Mouse (Mus musculus) left cerebral cortex, postnatal 4 days (tissue): ENCODE measurements at regions not wholly inside any gene's neighbourhood (a gene's known extent, or its start where the extent isn't known, plus 50 kb on each side); places are given as distances from the start of the nearest gene placed in this dataset.
A peak's percentile ranks its signal among the peaks of the same experiment; 100 is the strongest.
"Not testable (repeated sequence)": the region's sequence is repeated elsewhere in the genome, so short reads cannot be mapped to it uniquely, and the experiment has no call there.

ENCODE experiments used
- DNase-seq: peaks from one replicate; pipeline ENCODE4 v3.0.0-alpha.2; 2022
- intact Hi-C: fragments of 180-260 bp; cut with DNase I; formaldehyde crosslinking; loops from one replicate; pipeline ENCODE4 v1.15.1; 2025

GRCm38 (mm10) chr12:113701841-113702240 lies 158.1 kb downstream of the Adam6a start:
- intact Hi-C loops, DNase-seq: not testable (repeated sequence)

DNA sequence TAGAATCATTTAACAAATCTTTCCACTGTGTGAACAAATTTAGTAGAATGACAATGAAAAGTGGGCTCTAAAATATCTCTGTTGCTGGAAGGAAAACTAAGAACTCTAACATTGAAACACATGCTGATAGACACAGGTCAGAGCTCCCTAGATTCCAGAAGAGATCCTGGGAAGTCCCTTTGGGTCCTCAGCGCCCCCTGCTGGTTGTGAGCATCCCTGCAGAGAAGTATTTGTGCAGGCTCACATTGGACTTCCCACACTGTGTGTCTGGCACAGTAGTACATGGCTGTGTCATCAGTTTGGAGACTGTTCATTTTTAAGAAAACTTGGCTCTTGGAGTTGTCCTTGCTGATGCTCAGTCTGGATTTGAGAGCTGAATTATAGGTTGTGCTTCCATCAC lies 172.7 kb downstream of the Adam6a start:
- DNase-seq: peak; percentile 4
- intact Hi-C loops: loop anchor here (10.0 kb wide), 1 partner anchor 58 kb away; no protein-coding TSS in a partner anchor

- intact Hi-C loops: no loop called here
Measured at GRCm38 (mm10) chr12:113735847-113736246, 192.1 kb downstream of the Adam6a start.

GRCm38 (mm10) chr12:113746277-113746676 lies 202.6 kb downstream of the Adam6a start:
- intact Hi-C loops: no loop called here

More at GRCm38 (mm10) chr12:113735847-113736246, 192.1 kb downstream of the Adam6a start:
- no peak for DNase-seq

DNA sequence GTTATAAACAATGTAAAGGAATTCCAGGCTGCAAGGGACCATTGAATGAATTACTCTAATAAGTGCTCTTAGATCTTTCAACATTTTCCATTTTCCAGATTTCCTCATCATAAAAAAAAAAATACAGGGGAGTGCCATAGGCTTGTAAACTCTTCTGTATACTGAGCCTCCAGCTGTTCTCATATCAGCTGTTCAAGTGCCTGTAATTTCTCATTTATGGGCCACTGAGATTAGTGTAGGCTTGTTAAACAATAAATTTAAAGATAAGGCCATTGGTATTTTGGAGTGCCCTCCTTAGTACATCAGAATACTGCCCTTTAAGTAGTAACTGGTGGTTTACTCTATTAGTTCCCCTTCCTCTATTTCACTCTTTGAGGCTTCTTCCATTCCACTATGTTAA lies 204.3 kb downstream of the Adam6a start:
- no peak for DNase-seq
- intact Hi-C loops: no loop called here

More at GRCm38 (mm10) chr12:113746277-113746676, 202.6 kb downstream of the Adam6a start:
- DNase-seq: no peak

DNA sequence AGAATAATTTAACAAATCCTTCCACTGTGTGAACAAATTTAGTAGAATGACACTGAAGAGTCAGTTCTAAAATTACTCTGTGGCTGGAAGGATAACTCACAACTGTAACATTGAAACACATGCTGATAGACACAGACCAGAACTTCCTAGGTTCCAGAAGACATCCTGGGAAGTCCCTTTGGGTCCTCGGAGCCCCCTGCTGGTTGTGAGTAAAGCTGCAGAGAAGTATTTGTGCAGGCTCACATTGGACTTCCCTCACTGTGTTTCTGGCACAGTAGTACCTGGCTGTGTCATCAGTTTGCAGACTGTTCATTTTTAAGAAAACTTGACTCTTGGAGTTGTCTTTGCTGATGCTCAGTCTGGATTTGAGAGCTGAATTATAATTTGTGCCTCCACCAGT lies 225.9 kb downstream of the Adam6a start:
- no peak for DNase-seq
- intact Hi-C loops: no loop called here

- intact Hi-C loops: not testable (repeated sequence)
Measured at GRCm38 (mm10) chr12:113795876-113796275, 252.2 kb downstream of the Adam6a start.

DNA sequence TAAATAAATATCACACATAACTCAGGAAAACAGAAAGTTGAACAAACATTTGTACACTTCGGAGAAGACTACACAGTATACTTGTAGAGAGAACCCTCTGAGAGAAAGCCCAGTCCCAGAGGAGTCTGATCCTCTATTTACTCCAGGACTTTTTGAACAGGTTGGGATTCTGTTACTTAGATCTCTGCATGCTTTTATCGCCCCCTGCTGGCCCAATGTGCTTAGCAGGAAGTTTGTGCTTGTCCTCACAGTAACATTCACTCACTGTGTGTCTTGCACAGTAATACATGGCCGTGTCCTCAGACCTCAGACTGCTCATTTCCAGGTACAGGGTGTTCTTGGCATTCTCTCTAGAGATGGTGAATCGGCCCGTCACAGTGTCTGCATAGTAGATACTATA lies 282.7 kb downstream of the Adam6a start:
- no peak for DNase-seq
- intact Hi-C loops: no loop called here

More at GRCm38 (mm10) chr12:113795876-113796275, 252.2 kb downstream of the Adam6a start:
- DNase-seq: not testable (repeated sequence)

GRCm38 (mm10) chr12:113858893-113859292 lies 315.2 kb downstream of the Adam6a start:
- intact Hi-C loops: no loop called here
- DNase-seq: no peak

GRCm38 (mm10) chr12:113878826-113879225 lies 335.1 kb downstream of the Adam6a start:
- intact Hi-C loops: no loop called here
- no peak for DNase-seq

DNA sequence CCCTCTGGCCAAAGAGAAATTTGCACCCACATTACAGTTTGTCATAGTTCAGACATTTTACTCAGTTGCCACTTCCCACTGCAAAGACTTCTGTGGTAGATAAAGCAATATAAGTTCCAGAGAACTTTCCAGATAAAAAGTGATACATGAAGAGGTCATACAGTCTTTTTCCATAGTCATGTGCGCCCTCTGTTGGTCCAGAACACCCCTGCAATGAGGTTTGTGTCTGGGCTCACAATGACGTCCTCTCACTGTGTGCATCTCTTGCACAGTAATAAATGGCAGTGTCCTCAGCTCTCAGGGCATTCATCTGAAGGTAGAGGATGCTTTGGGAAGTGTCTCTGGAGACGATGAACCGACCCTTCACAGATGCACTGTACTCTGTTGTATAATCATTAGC lies 352.4 kb downstream of the Adam6a start:
- no peak for DNase-seq
- intact Hi-C loops: no loop called here

DNA sequence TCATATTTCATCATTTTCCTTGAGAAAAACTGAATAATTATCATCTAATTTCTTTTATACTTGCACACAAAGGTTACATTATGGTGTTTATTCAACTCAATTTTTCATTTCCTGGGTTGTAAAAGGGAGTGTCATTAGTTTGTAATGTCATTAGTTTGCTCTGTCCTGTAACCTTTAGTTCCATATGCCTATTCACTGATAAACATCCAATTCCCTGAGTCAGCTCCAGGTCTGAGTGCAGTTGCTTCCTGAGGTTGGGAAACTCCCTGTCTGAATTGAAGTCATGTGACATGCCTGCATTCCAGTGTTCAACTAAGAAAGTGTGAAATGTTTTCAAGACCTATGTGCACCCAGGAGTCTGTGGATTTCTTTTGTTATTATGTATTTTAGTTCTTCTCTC lies 362.8 kb downstream of the Adam6a start:
- intact Hi-C loops: no loop called here
- no peak for DNase-seq

DNA sequence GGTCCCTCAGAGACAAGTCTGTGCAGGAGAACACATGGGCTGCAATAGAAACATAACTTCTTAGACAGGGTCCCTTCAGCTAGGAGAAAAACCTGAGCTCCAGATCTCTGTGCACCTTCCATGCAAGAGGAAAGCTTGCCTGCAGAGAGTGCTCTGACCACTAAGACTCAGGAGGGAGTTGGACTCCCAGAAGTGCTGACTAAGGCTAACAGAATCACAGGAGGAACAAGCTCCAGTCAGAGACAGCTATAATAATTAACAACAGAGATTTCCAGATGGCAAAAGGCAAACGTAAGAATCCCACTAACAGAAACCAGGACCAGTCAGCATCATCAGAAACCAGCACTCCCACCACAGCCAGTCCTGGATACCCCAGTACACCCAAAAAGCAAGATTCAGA lies 364.0 kb downstream of the Adam6a start:
- intact Hi-C loops: no loop called here
- DNase-seq: no peak

- no peak for DNase-seq
- intact Hi-C loops: no loop called here
Measured at GRCm38 (mm10) chr12:113911770-113912169, 368.1 kb downstream of the Adam6a start.

GRCm38 (mm10) chr12:113940721-113941120 lies 397.0 kb downstream of the Adam6a start:
- no peak for DNase-seq
- intact Hi-C loops: loop anchor here (5.0 kb wide), 1 partner anchor 82 kb away; no protein-coding TSS in a partner anchor

- DNase-seq: not testable (repeated sequence)
- intact Hi-C loops: loop anchor here (5.0 kb wide), 1 partner anchor 79 kb away; no protein-coding TSS in a partner anchor
Measured at GRCm38 (mm10) chr12:113943661-113944327, 400.1 kb downstream of the Adam6a start.

DNA sequence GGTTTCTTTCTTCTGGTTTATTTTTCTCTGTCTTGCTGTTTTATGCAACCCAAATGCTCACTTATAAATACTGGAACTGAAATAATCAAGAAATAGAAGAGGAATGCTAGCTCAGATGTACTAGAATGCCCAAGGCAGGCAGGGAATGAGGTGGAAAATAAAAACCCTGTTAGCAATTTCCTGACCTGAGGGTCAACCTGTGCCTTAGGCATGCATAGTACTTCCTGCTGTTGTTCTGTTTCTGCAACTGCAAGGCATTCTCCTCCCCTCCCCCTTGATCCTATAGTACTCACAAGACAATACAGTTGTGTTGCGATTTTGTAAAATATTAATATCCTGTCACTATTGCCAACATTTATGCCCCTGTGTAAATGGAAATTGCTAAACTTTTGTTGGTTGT lies 402.1 kb downstream of the Adam6a start:
- DNase-seq, intact Hi-C loops: not testable (repeated sequence)

- DNase-seq, intact Hi-C loops: not testable (repeated sequence)
Measured at GRCm38 (mm10) chr12:113948017-113948416, 404.3 kb downstream of the Adam6a start.

GRCm38 (mm10) chr12:113974271-113974670 lies 430.6 kb downstream of the Adam6a start:
- intact Hi-C loops: loop anchor here (2.0 kb wide), 1 partner anchor 65 kb away; no protein-coding TSS in a partner anchor

DNA sequence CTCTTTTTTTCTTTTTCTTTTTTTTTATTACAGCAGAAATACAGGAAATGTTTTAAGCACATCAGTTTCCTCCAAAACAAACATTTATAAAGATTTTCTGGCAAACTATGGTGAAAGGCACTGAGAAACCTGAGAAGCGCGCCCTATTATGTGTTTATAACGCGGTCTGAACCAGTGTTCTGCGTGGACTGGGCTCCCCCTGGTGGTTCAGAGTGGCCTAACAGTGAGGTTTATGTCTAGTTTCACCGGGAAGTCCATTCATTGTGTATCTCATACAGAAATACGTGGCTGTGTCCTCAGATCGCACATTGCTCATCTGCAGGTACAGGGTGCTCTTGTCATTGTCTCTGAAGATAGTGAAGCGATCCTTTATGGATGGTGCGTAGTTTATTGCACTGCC lies 437.9 kb downstream of the Adam6a start:
- peak; percentile 72 for DNase-seq
- intact Hi-C loops: not testable (repeated sequence)

More at GRCm38 (mm10) chr12:113974271-113974670, 430.6 kb downstream of the Adam6a start:
- DNase-seq: no peak

DNA sequence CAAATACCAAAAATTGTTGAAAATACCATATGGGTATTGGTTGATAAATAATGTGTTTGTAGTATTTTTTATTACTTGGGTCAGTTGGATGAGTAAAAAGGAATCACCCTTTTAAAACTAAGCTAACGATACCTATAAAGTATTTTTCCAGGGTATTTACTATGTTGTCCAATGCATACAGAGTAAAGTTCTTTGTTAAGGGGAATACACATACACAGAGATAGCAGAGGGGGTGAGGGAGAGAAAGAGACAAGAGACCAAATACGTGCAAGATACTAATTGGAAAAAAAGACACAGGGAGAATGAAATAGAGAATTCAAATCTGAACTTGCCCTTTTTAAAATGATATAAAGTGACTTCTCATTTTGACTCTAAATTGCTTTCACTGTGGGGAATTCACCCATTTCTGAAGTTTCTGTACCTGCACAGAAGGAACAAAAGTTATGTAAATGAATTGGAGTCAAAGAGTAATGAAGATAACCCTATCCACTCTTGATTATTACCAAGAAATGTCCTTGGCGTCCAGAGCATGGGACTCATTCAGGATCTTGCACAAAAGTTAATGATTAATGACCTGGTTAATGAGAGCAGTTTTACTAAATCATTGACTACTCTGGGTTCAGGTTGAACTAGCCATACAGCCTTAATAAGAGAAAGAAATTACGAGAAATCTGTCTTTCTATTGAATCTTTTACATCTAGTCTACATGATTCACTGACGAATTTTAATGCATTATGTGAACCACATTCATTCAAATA lies 443.7 kb downstream of the Adam6a start:
- intact Hi-C loops: loop anchor here (5.0 kb wide), 1 partner anchor 65 kb away; no protein-coding TSS in a partner anchor

DNA sequence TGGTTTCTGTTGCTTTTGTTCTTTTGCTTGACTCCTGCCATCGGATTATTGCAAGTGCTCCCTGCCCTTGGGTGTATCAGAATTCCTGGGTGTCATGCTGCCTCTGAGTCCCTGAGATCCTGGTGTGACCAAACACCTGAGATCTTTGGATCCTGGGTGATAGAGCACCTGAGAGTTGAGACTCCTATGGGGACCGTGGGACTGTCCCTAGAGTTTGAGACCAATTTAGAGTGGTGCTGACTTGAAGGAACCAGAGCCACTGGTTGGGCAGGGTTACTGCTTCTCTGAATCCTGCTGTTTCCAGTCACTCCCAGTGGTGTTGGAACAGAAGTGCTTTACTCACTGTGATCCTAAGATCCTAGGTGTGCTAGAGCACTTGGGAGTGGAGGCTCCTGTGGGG lies 448.7 kb downstream of the Adam6a start:
- DNase-seq: no peak
- intact Hi-C loops: no loop called here

More for the DNA sequence above, 443.7 kb downstream of the Adam6a start:
- no peak for DNase-seq
